Mouse (Mus musculus) myocyte (in vitro differentiated cells): ENCODE data around the gene Gm38431. TPM values are rescaled to one million over a fixed set of nuclear protein-coding genes. Genes with fewer than 3 reads are reported as not detected.

ENCODE experiments used
- H3K27me3 ChIP-seq: one replicate; pipeline ENCODE4 v1.6.1; 2011; ENCODE audit not compliant: control insufficient read depth, insufficient read depth, insufficient read length
- H3K36me3 ChIP-seq: one replicate; pipeline ENCODE4 v1.6.1; 2011; ENCODE audit not compliant: control insufficient read depth, insufficient read depth
- H3K4me2 ChIP-seq: one replicate; pipeline ENCODE4 v1.6.1; 2011; ENCODE audit warnings: low read depth, control low read depth
- H3K4me3 ChIP-seq: one replicate; pipeline ENCODE4 v1.5.1; 2011; ENCODE audit warnings: mild to moderate bottlenecking, control low read depth, moderate library complexity
- H3K79me2 ChIP-seq: one replicate; pipeline ENCODE4 v1.6.1; 2011; ENCODE audit not compliant: control insufficient read depth, insufficient read depth
- H3ac ChIP-seq: one replicate; pipeline ENCODE4 v1.6.1; 2011; ENCODE audit not compliant: control insufficient read depth, insufficient read length
- CEBPB ChIP-seq: IDR thresholded peaks from 2 replicates; pipeline ENCODE4 v1.6.1; 2011; ENCODE audit warnings: mild to moderate bottlenecking, moderate library complexity; ENCODE audit not compliant: poor library complexity, insufficient read depth, severe bottlenecking
- E2F4 ChIP-seq: IDR thresholded peaks from one replicate; pipeline ENCODE4 v1.6.1; 2011; ENCODE audit warnings: mild to moderate bottlenecking, control low read depth, moderate library complexity; ENCODE audit not compliant: insufficient read depth
- MAX ChIP-seq: IDR thresholded peaks from one replicate; pipeline ENCODE4 v1.6.1; 2011; ENCODE audit warnings: low read depth, mild to moderate bottlenecking, control low read depth
- MYOD1 ChIP-seq, 3 experiments: IDR thresholded peaks; one replicate each; pipeline ENCODE4 v1.6.1; 2011; ENCODE audit warnings: control low read depth in 2 of 3, low read depth in 2 of 3, mild to moderate bottlenecking in 2 of 3, moderate library complexity in 1 of 3; ENCODE audit not compliant: insufficient read length in 2 of 3, control insufficient read depth in 1 of 3
- MYOG ChIP-seq, 3 experiments: IDR thresholded peaks; one replicate each; pipeline ENCODE4 v1.6.1; 2011; ENCODE audit warnings: control low read depth in 2 of 3, low read depth in 2 of 3, mild to moderate bottlenecking in 2 of 3; ENCODE audit not compliant: insufficient read length in 2 of 3, control insufficient read depth in 1 of 3, insufficient read depth in 1 of 3
- POLR2A ChIP-seq: IDR thresholded peaks from one replicate; pipeline ENCODE4 v1.6.1; 2011; ENCODE audit warnings: low read depth, mild to moderate bottlenecking, control low read depth, moderate library complexity; ENCODE audit not compliant: insufficient read length
- POLR2AphosphoS2 ChIP-seq: IDR thresholded peaks from one replicate; pipeline ENCODE4 v1.6.1; 2011; ENCODE audit warnings: low read depth, control low read depth; ENCODE audit not compliant: insufficient read length
- REST ChIP-seq: IDR thresholded peaks from one replicate; pipeline ENCODE4 v1.6.1; 2011; ENCODE audit warnings: mild to moderate bottlenecking, control low read depth, moderate library complexity; ENCODE audit not compliant: insufficient read depth, insufficient read length
- SRF ChIP-seq: IDR thresholded peaks from one replicate; pipeline ENCODE4 v1.6.1; 2011; ENCODE audit warnings: low read depth; ENCODE audit not compliant: control insufficient read depth, insufficient read length
- TCF12 ChIP-seq: IDR thresholded peaks from one replicate; pipeline ENCODE4 v1.6.1; 2011; ENCODE audit warnings: mild to moderate bottlenecking, control low read depth; ENCODE audit not compliant: poor library complexity, insufficient read depth, severe bottlenecking
- TCF3 ChIP-seq: IDR thresholded peaks from one replicate; pipeline ENCODE4 v1.6.1; 2011; ENCODE audit warnings: low read depth, control low read depth; ENCODE audit not compliant: insufficient read length
- USF1 ChIP-seq: IDR thresholded peaks from one replicate; pipeline ENCODE4 v1.6.1; 2011; ENCODE audit warnings: low read depth, mild to moderate bottlenecking, control low read depth, moderate library complexity
- polyA plus RNA-seq: library from polyadenylated mRNA; unstranded; fragments of >200 nt; fragmentation: generic; extraction: Trizol; gene quantifications from one replicate; pipeline ENCODE4 v1.2.1, GENCODE M21; 2012; ENCODE audit warnings: missing spikeins

Gm38431 gene
- polyA plus RNA-seq, 1 experiment, result 2.2 TPM

DNA sequence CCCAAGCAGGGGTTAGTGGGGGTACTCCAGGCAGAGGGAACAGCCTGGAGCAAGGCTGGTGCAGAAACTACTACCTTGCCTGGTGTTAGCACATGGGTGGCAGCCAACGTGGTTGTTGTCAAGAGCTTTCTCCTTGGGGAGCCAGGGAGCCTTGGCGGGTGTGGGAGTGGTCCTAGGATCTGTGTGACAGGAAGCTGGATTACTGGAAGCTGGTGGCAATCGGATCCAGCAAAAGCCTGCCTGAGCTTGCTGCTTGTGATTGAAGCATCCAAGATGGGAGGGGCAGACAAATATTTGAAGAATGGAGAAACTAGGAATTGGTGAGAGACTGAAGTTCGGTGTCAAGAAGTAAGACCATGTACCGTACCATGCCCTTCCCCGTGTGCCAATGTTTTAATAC lies 69.5 kb downstream of the Gm38431 start:
- Histone ChIP-seq H3K27me3 (peaks cover 6% of the 10 kb centered on the region), H3ac (no peak overlapping the region), H3K36me3 (no peaks in the 10 kb centered on the region), H3K4me3 (no peak overlapping the region), H3K4me2 (no peak overlapping the region), H3K79me2 (no peaks in the 10 kb centered on the region)
- TF ChIP-seq USF1 (no peak), MYOD1 (IDR thresholded peaks at IDR 0.05; ENCODE audit: control insufficient read depth in 1 of 3, insufficient read length in 2 of 3, low read depth in 2 of 3) (no peak), TCF12 (no peak), MYOG (IDR thresholded peaks at IDR 0.05; ENCODE audit: control insufficient read depth in 1 of 3, insufficient read depth in 1 of 3, insufficient read length in 2 of 3, low read depth in 2 of 3) (no peak), POLR2AphosphoS2 (no peak), CEBPB (no peak), E2F4 (no peak), MAX (no peak), REST (no peak), TCF3 (no peak)

DNA sequence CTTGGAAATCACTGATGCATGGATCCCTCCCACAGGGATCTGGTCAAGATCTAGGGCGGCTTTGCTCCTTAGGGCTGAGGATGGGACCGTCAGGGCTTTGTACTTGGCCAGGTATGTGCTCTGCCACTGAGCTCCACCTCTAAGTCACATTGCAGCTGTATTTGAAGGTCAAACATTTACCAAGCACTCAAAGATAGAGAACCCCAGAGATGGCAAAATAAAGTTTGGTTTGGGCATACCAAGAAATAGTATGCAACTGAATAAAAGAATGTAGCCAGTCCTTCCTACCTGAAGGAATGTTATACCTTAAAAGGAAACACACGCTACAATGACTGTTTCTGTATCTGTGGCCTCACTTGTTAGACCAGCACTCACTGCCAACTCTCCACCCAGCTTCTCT lies 70.4 kb downstream of the Gm38431 start:
- Histone ChIP-seq H3K36me3 (no peaks in the 10 kb centered on the region), H3K4me2 (no peak overlapping the region), H3K4me3 (no peak overlapping the region), H3K27me3 (peaks cover 14% of the 10 kb centered on the region), H3ac (no peak overlapping the region), H3K79me2 (no peaks in the 10 kb centered on the region)
- TF ChIP-seq SRF (no peak), MYOD1 (IDR thresholded peaks at IDR 0.05; ENCODE audit: control insufficient read depth in 1 of 3, insufficient read length in 2 of 3, low read depth in 2 of 3) (no peak), REST (no peak), CEBPB (no peak), USF1 (no peak), MAX (no peak), TCF12 (no peak), POLR2A (no peak)

DNA sequence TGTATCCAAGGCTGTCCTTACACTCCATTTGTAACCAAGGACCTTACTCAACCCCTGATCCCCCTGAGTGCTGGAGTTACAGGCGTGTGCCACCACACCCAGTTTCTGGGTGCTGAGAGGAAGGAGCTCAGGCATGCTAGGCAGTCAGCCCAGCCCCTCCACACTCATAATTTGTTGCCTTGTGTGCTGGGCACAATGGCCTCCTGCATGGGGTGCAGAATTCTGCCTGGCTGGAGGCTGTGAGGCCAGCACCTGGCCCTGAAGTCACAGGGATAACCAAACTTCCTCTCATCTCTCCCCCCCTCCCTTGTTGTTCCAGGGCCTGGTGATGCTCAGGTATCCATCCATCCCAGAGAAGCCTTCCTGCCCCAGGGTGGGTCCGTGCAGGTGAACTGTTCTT lies 73.2 kb downstream of the Gm38431 start:
- Histone ChIP-seq H3K4me3 (no peak overlapping the region), H3K36me3 (no peaks in the 10 kb centered on the region), H3ac (no peak overlapping the region), H3K4me2 (no peak overlapping the region), H3K79me2 (no peaks in the 10 kb centered on the region), H3K27me3 (peaks cover 33% of the 10 kb centered on the region)
- TF ChIP-seq REST (no peak), TCF3 (no peak), POLR2AphosphoS2 (no peak), CEBPB (no peak), E2F4 (no peak), SRF (no peak), MYOD1 (IDR thresholded peaks at IDR 0.05; ENCODE audit: control insufficient read depth in 1 of 3, insufficient read length in 2 of 3, low read depth in 2 of 3) (no peak), USF1 (no peak), TCF12 (no peak), MYOG (IDR thresholded peaks at IDR 0.05; ENCODE audit: control insufficient read depth in 1 of 3, insufficient read depth in 1 of 3, insufficient read length in 2 of 3, low read depth in 2 of 3) (no peak)

Other genes starting within 250 kb of the Gm38431 start
- 4.6 TPM for gene A230050P20Rik, start 223.4 kb downstream of the Gm38431 start, polyA plus RNA-seq
- 12.6 TPM for gene Angptl6, start 212.3 kb downstream of the Gm38431 start, polyA plus RNA-seq
- gene Ppan, start 203.8 kb downstream of the Gm38431 start, polyA plus RNA-seq, result 44.3 TPM
- gene Eif3g, start 193.4 kb downstream of the Gm38431 start, polyA plus RNA-seq, result 202 TPM
- 22.1 TPM for gene Dnmt1, start 132.1 kb downstream of the Gm38431 start, polyA plus RNA-seq
- gene S1pr2, start 115.2 kb downstream of the Gm38431 start, polyA plus RNA-seq, result 5.5 TPM
- 110 TPM for gene Mrpl4, start 89.3 kb downstream of the Gm38431 start, polyA plus RNA-seq
- gene Icam1, start 76.0 kb downstream of the Gm38431 start, polyA plus RNA-seq, result 0.06 TPM
- 0.73 TPM for gene Icam4, start 62.6 kb downstream of the Gm38431 start, polyA plus RNA-seq
- gene Icam5, start 59.9 kb downstream of the Gm38431 start, polyA plus RNA-seq, result 0.25 TPM
- gene Zglp1, start 24.9 kb downstream of the Gm38431 start, polyA plus RNA-seq, result 0.26 TPM
- 0.42 TPM for gene Gm49373, start 18.9 kb downstream of the Gm38431 start, polyA plus RNA-seq
- 75.0 TPM for gene Fdx1l, start 18.4 kb downstream of the Gm38431 start, polyA plus RNA-seq
- gene Raver1, start within 50 bp of the Gm38431 start, polyA plus RNA-seq, result 24.6 TPM
- gene Tyk2, start 39.2 kb upstream of the Gm38431 start, polyA plus RNA-seq, result 11.4 TPM
- gene Cdc37, start 58.0 kb upstream of the Gm38431 start, polyA plus RNA-seq, result 288 TPM
- 3.6 TPM for gene Pde4a, start 73.7 kb upstream of the Gm38431 start, polyA plus RNA-seq
- 34.1 TPM for gene Keap1, start 147.4 kb upstream of the Gm38431 start, polyA plus RNA-seq
- gene S1pr5, start 156.4 kb upstream of the Gm38431 start, polyA plus RNA-seq, result 0.22 TPM
- gene Atg4d, start 173.3 kb upstream of the Gm38431 start, polyA plus RNA-seq, result 39.8 TPM
- gene Kri1, start 196.0 kb upstream of the Gm38431 start, polyA plus RNA-seq, result 31.4 TPM
- 53.2 TPM for gene Cdkn2d, start 199.4 kb upstream of the Gm38431 start, polyA plus RNA-seq
- gene Ap1m2, start 220.3 kb upstream of the Gm38431 start, polyA plus RNA-seq, result not detected
- 173 TPM for gene Slc44a2, start 228.7 kb upstream of the Gm38431 start, polyA plus RNA-seq